Mouse (Mus musculus) mesoderm, embryonic 11.5 days (tissue): Measurements from ENCODE around the gene Gtpbp6.
"Not testable (repeated sequence)": the region's sequence is repeated elsewhere in the genome, so short reads cannot be mapped to it uniquely, and the experiment has no call there.

ENCODE experiments used
- DNase-seq: peaks from one replicate; pipeline ENCODE4 v3.0.0-alpha.2; 2012; ENCODE audit warnings: low read depth, low spot score

Gtpbp6 gene

DNA sequence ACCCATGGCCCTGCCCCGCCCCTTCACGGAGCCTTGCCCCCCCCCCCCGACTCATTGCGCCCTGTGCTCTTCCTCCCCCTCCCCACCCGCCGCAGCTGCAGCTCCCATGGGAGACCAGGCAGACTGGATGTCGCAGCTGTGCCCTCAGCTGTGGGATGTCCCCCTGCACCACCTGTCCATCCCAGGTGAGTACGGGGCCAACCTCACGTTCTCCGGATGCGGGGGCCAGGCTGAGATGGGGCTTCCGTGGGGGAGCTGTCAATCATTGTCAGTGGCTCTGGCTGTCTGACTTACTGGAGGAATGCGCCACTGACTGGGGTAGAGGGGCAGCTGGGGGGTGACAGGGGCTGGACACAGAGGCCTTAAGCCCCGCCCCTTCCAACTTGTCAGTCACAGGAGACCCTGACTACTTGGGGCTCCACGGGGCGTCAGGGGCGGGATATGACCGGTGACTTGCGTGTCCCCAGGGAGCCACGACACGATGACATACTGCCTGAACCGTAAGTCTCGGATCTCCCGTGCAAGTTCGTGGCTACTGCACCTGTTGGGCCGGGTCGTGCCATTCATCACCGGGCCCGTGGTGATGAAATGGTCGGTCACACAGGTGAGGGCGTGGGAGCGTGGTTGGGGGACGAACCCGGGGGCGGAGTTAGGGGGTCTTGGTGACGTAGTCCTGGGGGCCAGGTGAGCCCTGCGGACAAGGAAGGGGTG is 6.9 kb downstream of the Gtpbp6 start:
- DNase-seq = peak; percentile 48

DNA sequence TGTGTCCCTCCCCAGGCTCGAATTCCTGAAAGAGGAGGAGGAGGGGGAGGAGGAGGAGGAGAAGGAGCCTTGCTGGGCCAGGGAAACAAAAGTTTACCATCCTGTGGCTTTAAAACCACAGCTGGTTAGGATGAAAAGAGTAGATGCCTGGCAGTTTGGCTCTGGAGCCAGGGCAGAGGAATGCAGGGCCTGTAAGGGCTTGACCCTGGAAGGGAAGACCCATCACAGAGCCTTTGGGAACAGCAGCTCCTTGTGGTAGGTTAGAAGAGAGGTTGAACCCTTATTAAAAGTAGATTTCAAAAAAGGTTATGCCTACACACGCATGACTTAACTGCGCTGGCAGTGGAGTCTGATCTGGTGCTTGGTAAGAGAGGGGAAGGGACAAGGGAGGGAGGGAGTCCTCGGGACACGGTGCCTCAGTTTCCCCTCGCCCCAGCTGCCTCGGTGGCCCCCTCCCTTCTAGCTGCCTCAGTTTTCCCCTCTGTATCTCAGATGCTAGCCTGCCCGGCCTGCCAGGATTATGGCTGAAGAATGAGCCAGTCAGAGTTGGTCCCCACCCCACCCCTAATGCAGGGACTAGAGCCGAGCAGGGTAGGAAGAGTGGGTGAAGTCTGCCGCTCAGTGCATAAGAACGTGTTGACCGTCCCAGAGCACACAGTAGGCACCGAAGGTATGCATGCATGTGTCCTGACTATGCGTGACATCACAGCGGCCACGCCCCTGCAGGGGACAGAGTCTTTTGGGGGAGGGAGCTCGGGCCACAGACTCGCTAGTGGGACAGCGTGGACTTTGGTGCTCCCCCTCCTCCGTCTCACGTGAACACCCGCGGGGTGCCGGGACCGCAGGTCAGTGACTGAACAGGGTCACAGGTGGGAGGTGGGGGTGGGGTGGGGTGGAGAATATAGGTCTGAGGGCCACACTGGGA is 8.1 kb downstream of the Gtpbp6 start, which contains the start of gene Plcxd1:
TSS of gene Plcxd1 (plus strand) at position 314 of the 925 bp plus-strand sequence.
- no peak for DNase-seq

DNA sequence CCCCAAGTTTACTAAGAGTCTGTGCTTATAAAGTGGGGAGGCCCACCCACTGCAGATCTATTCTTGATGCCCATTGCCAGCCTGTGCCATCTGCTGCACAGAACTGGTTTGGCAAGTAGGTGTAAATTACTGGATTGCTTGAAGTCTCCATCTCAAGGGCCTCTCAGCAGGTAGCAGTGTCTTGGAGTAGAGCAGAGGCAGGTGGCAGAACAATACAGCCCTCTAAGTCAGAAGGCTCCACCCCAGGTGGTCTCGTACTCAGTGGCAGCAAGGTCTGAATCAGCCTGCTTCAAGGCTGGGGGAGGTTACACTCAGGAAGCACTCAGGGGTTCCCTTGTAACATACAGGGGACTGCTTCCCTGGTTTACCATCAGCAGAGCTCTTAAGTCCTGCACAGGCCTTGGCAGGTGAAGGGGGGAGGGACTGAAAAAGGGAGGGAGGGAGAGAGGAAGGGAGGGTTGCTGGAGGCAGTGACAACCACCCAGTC is 9.0 kb downstream of the Gtpbp6 start:
- DNase-seq = no peak

DNA sequence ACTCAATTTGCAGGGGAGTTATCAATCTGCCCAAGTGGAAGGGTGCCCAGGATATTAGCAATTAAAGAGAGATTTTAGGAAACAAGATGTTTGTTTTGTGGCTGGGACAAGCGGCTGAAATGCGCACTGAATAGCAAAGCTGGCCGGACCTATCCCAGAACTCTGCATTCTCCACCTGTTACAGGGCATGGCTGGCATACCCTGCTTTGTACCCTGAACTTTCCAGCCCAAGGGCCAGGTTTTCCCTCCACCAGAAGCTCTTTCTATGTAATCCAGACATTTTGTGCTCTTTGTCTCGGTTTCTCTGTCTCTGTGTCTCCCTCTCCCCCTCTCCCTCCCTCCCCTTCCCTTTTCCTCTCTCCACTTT is 13.2 kb downstream of the Gtpbp6 start:
- no peak for DNase-seq

DNA sequence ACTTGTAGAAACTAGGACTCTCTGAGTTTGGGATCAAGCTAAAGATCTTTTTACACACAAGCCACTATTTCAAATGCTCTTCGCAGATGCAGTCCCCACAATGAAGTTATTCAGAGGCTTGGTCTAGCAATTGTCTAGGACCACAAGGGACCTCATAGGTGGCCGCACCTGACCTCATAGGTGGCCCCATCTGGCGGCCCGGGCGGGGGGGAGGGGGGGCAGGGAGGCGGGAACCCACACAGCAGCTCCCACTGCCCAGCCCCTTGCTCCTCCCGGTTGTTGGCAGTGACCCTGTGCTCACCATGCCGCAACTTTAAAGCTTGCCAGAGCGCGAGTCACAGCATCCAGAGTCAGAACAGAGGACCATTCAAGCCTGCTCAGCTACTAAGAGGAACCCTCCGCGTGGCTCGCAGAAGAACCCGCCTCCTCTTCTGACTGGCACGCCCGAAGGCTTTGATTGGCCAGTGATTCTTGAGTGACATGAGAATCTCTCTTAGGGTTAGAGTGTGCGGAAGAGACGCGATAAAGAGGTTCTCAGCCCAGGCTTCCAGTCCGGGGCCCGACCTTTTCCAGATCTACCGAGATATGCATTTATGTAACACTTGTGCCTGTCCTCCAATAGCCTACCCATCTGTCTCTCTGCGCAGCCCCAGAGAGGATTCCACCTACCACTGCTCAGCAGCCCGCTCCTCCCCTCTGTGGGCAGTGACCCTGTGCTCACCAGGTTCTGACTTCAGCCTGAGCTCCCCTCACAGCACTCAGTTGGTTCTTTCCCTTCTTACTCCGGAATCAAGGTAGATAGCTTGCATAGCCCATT is 13.8 kb downstream of the Gtpbp6 start, which contains the start of gene Gm35315:
TSS of gene Gm35315 (minus strand) at position 391 of the 817 bp plus-strand sequence.
- DNase-seq = peak; percentile 91

DNA sequence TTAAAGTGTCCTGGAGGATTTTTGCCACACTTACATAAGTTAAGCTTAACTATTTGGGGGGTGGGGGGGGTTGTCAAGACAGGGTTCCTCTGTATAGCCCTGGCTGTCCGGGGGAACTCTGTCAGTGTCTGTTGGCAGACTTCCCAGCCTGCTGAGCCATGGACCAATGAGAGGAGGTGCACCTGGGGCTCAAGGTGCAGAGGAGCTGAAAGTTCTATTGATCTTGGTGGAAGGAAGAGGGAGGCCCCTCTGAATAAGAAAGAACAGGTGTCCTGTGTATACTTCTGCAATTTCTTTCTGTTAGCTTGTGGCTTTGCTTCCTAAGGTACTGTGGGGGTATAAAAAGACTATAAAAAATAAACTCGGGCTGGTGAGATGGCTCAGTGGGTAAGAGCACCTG is 16.5 kb downstream of the Gtpbp6 start:
- no peak for DNase-seq

DNA sequence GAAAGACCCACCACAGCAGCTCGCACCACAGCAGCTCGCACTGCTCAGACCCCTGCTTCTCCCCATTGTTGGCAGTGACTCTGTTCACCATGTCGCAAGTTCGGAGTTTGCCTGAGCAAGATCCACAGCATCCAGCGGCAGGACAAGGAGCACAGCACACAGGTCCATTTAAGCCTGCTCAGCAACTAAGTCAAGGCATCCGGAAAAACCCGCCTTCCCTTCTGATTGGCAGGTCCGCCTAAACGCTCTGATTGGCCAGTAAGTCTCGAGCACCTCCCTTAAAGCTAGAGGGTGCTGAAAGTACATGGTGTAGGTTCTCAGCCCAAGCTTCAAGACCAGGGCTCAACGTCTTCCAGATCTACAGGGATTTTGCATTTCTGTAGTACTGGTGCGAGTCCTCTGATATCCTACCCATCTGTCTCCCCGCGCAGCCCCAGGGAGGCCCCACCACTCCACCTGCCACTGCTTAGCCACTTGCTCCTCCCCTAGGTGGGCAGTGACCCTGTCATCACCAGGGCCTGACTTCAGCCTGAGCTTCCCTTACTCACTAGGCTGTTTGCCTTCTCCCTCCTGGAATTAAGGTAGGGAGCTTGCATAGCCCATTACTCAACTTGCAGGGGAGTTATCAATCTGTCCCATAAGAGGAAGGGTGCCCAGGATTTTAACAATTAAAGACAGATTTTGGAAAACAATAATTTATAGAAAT is 21.7 kb downstream of the Gtpbp6 start:
- DNase-seq = no peak

DNA sequence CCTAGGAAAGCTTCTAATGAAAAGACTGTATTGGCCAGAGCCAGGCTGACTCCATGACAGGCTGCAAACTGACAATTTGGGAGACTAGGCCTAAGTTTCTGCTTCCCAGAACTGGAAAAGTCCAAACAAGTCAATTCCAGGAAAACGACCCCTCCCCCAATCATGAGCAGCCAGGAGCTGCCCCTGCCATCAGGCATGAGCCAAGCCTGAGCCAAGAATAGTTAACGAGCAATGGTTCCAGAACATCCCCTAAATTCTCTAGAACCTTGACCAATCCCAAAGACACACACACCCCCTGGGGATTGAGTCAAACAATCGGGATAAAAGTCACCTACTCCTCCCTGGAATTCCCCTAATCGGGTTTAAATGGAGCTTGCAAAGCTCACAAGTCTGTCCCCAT is 25.0 kb downstream of the Gtpbp6 start:
- no peak for DNase-seq

DNA sequence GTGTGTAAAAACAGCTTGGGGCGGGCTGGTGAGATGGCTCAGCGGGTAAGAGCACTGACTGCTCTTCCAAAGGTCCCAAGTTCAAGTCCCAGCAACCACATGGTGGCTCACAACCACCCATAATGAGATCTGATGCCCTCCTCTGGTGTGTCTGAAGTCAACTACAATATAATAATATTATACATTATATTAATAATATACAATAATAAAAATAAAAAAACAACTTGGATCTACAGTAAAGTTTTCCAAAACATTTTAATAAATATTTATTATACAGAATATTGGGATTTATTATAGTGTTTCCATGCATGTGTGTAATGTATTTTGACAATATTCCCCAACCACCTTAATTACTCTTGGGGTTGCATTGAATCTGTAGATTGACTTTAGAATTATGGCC is 35.6 kb downstream of the Gtpbp6 start, which contains the start of gene Gm17655:
TSS of gene Gm17655 (minus strand) at position 101 of the 400 bp plus-strand sequence.
- not testable (repeated sequence) for DNase-seq

DNA sequence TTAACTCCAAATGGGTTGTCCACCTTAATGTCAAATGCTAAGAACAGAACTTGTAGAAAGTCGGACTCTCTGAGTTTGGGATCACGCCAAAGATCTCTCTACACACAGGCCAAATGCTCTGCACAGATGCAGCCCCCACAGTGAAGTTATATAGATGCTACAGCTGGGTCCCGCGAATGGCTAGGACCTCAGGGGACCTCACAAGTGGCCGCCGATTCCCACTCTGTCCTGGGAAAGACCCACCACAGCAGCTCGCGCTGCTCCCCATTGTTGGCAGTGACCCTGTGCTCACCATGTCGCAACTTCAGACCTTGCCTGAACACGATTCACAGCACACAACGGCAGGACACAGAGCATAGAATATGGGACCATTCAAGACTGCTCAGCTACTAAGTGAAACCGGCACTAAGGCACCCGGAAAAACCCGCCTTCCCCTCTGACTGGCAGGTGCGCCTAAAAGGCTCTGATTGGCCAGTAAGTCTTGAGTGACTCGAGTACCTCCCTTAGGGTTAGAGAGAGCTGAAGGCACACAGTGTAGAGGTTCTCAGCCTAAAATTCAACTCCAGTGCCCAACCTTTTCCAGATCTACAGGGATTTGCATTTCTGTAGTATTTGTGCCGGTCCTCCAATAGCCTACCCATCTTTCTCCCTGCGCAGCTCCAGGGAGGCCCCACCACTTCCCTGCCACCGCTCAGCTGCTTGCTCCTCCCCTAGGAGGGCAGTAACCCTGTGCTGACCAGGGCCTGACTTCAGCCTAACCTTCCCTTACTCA is 50.2 kb downstream of the Gtpbp6 start:
- peak; percentile 75 for DNase-seq
